Mouse (Mus musculus) megakaryocyte, embryonic 14.5 days (primary cell): ENCODE data around the gene Rcbtb2.

Experiments
- FLI1 ChIP-seq: IDR thresholded peaks from 2 replicates; pipeline ENCODE4 v1.6.1; 2012; ENCODE audit warnings: low read length, inconsistent platforms, mixed read lengths
- GATA1 ChIP-seq: IDR thresholded peaks from 3 replicates; pipeline ENCODE4 v1.6.1; 2012; ENCODE audit warnings: mixed read lengths, low read length, inconsistent platforms, borderline replicate concordance

- TF ChIP-seq GATA1, result no peak
- no peak for TF ChIP-seq FLI1
Measured at GRCm38 (mm10) chr14:73141800-73142199, 19.0 kb downstream of the Rcbtb2 start.
